Mouse (Mus musculus): ENCODE results near the gene Birc6. TPM values are rescaled to one million over a fixed set of nuclear protein-coding genes. Genes with fewer than 3 reads are reported as not detected.

Birc6 gene
- polyA plus RNA-seq, 1 experiment from 2014 or later: 78.8 TPM

DNA sequence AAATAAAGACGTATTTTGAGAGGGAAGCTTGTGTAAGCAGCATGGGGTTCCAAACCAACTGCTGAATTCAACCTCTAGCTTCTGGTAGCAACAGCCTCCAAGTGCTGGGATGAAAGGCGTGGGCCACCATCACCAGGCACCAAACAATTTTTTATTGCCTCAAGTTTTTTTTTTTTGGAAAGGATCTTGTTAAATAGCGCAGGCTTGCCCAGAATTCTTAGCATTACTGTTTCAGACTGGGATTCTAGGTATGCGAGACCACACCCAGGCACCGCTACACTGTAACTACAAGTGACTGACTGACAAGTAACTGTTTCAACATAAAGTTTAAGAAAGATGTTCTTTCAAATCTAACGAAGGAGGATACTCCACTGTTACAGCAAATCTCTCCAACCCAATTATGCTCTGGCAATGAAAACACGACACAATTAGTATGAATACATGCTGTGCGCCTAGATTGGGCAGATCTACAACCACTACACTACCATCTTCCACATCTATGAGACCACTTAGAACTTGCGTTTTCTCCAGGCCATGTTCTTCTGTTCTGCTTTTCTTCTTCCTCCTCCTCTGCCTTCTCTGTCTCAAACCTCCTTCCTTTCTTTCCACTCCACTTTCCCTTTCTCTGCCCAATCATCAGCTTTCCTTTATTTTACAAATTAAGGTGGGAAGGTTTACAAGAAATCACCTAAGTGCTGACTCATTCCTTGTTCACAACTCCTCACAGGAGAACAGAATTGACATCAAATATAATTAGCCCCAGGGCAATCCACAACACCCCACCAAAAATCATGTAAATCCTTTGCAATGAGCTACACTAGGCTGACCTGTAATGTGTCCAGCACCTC is 1.1 kb upstream of the Birc6 start:
- peak overlapping the region; percentile 98 for H3K27ac ChIP-seq
- H3K27me3 ChIP-seq (ENCODE audit: insufficient read depth, poor library complexity, severe bottlenecking): no peaks in the 10 kb centered on the region
- no peaks in the 10 kb centered on the region for H3K36me3 ChIP-seq
- H3K4me3 ChIP-seq: peak overlapping the region; percentile 97
- 94% methylated on average over 9 of the region's 9 CpGs for WGBS
- H3K9me3 ChIP-seq: no peaks in the 10 kb centered on the region
- peaks cover 23% of the 10 kb centered on the region for H3K4me1 ChIP-seq (replicated peaks)
- no peak for DNase-seq (ENCODE audit: low spot score)

DNA sequence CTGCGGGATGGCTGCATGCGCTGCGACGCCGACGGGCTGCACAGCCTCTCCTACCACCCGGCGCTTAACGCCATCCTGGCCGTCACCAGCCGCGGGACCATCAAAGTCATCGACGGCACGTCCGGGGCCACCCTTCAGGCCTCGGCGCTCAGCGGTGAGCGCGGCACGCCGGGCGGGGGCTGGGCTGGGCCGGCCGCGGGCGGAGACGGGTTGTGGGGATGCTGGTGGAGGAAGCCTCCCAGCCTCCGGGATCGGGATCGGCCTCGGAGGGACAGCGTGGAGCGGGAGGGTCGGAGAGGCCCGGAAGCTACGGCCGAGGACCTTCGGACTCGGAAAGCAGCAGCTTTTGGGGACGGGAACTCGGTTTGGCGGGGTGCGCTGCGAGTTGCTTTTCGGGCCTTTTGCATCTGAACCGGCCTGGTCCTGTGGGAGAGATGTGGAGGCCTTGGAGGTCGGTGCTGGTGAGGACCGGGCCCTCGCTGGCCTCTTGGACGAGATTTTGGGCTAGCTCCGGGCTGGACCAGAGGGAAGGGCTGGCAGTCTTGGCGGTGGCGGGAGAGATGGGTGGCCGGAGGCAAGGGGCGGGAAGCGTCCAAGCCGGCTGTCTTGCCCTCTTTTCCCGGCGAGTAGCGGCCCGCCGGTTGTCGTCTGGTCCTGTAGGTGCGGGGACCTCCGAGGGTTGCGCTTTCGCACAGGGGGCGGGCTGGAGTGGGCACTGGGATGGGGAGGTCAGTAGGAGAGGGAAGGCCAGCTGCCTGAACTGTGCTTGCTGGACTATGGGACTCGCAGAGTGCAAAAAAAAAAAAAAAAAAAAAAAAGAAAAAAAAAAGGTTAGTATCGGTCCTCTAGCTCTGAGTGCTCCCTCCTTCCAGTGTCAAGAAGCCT is 795 bp downstream of the Birc6 start:
- Histone ChIP-seq H3K4me1 (replicated peaks) (peaks cover 23% of the 10 kb centered on the region), H3K27me3 (ENCODE audit: insufficient read depth, poor library complexity, severe bottlenecking) (no peaks in the 10 kb centered on the region), H3K4me3 (peak overlapping the region; percentile 97), H3K9me3 (no peaks in the 10 kb centered on the region), H3K27ac (peak overlapping the region; percentile 98), H3K36me3 (peaks cover 4% of the 10 kb centered on the region; the same call in 1 of the 2 replicates)
- no peak for DNase-seq (ENCODE audit: low spot score)
- WGBS: under 1% methylated on average over 72 of the region's 72 CpGs

DNA sequence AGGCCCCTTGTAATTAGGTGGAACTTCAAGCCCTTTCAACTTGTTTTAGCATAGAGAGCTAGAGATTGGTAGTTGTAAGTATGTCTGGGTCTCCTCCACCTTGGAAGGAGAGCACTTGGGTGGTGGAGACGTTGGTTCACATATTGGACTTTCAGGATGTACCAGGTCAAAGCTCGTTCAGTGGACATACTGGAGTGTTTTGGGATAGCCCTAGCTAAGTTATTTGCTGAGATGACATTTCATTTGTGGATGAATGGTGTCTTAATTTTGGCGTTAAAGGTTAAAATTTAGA is 1.4 kb downstream of the Birc6 start:
- Histone ChIP-seq H3K27me3 (ENCODE audit: insufficient read depth, poor library complexity, severe bottlenecking) (no peaks in the 10 kb centered on the region), H3K36me3 (peaks cover 4% of the 10 kb centered on the region; the same call in 1 of the 2 replicates), H3K9me3 (no peaks in the 10 kb centered on the region), H3K27ac (peak overlapping the region; percentile 98), H3K4me1 (replicated peaks) (peaks cover 23% of the 10 kb centered on the region), H3K4me3 (peak overlapping the region; percentile 97)
- peak; percentile 7 for DNase-seq (ENCODE audit: low spot score)
- 23% methylated on average over 3 of the region's 3 CpGs for WGBS

DNA sequence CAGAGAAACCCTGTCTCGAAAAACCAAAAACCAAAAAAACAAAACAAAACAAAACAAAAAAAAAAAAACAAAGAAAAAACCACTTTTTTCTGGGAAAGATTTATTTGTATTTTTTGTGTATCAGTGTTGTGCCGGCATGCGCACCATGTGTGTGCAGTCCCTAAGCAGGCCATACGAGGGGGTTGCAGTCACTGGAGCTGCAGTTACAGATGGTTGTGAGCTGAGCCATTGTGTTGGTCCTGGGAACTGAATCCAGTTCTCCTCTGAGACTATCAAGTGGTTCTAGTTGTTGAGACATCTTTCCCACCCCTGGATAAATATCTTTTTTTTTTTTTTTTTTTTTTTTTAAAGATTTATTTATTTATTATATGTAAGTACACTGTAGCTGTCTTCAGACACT is 6.9 kb downstream of the Birc6 start:
- Histone ChIP-seq H3K27me3 (ENCODE audit: insufficient read depth, poor library complexity, severe bottlenecking) (no peaks in the 10 kb centered on the region), H3K9me3 (no peaks in the 10 kb centered on the region), H3K4me1 (replicated peaks) (peaks cover 9% of the 10 kb centered on the region), H3K4me3 (no peak overlapping the region), H3K36me3 (peaks cover 11% of the 10 kb centered on the region; the same call in 1 of the 2 replicates), H3K27ac (no peak overlapping the region)
- 97% methylated on average over 4 of the region's 4 CpGs for WGBS
- no peak for DNase-seq (ENCODE audit: low spot score)

DNA sequence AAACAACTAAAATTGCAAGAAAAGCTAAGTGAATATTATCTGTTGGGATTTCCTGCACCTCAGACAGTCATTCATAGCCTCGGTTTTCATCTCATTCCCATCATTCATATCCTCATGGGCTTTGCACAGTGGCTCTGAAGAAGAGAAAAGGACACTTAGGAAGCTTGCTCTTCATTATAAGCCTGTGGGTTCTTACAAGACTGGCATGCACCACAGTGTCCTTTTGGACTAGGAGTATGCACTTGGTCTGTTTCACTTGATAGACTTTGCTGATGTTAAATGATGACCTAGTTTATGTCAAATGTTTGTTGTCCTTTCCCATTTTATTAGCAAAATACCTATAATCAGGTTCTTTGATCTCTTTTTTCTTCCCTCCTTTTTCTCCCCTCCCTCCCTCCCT is 9.4 kb downstream of the Birc6 start:
- 85% methylated on average over 1 of the region's 1 CpGs for WGBS
- H3K9me3 ChIP-seq: no peaks in the 10 kb centered on the region
- no peaks in the 10 kb centered on the region for H3K27me3 ChIP-seq (ENCODE audit: insufficient read depth, poor library complexity, severe bottlenecking)
- H3K27ac ChIP-seq: no peak overlapping the region
- DNase-seq (ENCODE audit: low spot score): no peak
- H3K4me1 ChIP-seq (replicated peaks): no peaks in the 10 kb centered on the region
- peaks cover 17% of the 10 kb centered on the region; the same call in 1 of the 2 replicates for H3K36me3 ChIP-seq
- H3K4me3 ChIP-seq: no peak overlapping the region

DNA sequence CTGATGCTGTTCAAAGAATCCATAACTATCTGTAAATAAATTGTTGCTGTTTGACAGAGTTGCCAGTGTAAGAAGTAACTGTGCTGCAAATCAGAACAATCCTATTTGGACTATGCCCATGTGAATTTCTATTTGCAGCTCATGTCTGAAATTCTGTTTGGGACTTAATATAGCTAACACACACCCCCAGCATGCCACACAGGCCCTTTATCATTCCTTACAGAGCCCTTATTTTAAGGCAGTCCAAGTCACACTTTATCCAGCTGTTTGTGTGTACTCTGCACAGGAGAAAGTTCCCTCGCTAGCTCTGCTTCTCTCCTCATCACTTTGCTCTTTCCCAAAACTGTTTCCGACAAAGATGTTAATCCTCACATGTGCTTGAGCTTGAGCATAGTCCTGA is 15.5 kb downstream of the Birc6 start:
- Histone ChIP-seq H3K27me3 (ENCODE audit: insufficient read depth, poor library complexity, severe bottlenecking) (no peaks in the 10 kb centered on the region), H3K27ac (no peak overlapping the region), H3K36me3 (peaks cover 65% of the 10 kb centered on the region), H3K9me3 (no peaks in the 10 kb centered on the region), H3K4me1 (replicated peaks) (no peaks in the 10 kb centered on the region), H3K4me3 (no peak overlapping the region)
- no peak for DNase-seq (ENCODE audit: low spot score)
- WGBS: 95% methylated on average over 2 of the region's 2 CpGs

DNA sequence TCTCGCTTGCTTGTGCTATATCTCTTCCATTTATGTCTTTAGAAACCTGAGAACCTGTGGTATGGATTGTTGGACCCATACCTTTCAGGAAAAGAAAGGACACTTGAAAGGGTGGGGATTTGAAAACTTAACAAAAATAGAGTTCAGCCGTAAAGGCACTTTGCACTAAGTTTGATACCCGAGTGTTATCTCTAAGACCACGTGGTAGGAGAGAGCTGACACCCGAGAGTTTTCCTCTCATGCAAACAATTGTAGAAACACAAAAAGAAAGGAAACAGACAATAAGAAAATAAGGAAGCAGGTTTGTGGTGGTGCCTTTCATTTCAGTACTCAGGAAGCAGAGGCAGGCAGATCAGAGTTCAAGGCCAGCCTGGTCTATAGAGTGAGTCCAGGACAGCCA is 26.0 kb downstream of the Birc6 start:
- 83% methylated on average over 5 of the region's 5 CpGs for WGBS
- Histone ChIP-seq H3K27ac (no peak overlapping the region), H3K4me3 (no peak overlapping the region), H3K9me3 (no peaks in the 10 kb centered on the region), H3K4me1 (replicated peaks) (no peaks in the 10 kb centered on the region), H3K36me3 (peaks cover 65% of the 10 kb centered on the region), H3K27me3 (ENCODE audit: insufficient read depth, poor library complexity, severe bottlenecking) (no peaks in the 10 kb centered on the region)
- DNase-seq (ENCODE audit: low spot score): no peak

DNA sequence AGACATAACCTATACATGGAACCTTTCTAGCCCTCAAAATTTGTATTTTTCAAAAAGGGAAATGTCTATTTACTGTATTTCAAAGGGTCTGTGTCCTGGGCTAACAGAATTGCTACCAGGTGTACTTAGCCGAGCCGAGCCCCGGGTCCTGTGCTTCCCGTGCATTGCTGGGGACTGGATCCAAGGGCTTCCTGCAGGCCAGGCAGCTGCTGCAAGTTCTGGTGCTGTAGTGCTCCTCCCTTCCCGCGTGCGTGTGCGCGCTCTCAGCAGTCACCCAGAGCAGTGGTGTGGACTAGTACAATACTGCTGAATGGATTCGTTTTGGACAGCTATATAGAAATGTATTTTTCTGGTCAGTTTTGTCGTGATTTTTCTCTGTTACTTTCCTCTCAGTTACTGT is 31.8 kb downstream of the Birc6 start:
- no peaks in the 10 kb centered on the region for H3K4me1 ChIP-seq (replicated peaks)
- no peak overlapping the region for H3K27ac ChIP-seq
- 91% methylated on average over 11 of the region's 11 CpGs for WGBS
- no peak for DNase-seq (ENCODE audit: low spot score)
- H3K27me3 ChIP-seq (ENCODE audit: insufficient read depth, poor library complexity, severe bottlenecking): no peaks in the 10 kb centered on the region
- no peaks in the 10 kb centered on the region for H3K9me3 ChIP-seq
- peaks cover 63% of the 10 kb centered on the region for H3K36me3 ChIP-seq
- no peak overlapping the region for H3K4me3 ChIP-seq

DNA sequence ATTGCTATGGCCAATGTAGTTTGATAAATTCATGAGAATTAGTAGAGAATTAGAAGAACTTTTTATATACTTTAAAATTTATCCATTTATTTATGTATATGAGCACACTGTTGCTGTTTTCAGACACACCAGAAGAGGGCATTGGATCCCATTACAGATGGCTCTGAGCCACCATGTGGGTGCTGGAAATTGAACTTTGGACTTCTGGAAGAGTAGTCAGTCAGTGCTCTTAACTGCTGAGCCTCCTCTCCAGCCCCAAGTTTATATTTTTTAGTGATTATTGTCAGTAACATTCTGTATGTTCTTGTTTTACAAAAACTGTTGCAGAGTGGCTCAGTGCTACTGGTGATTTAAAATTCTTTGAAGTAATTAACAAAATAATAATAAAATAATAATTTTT is 36.1 kb downstream of the Birc6 start:
- Histone ChIP-seq H3K36me3 (peaks cover 81% of the 10 kb centered on the region), H3K27ac (no peak overlapping the region), H3K27me3 (ENCODE audit: insufficient read depth, poor library complexity, severe bottlenecking) (no peaks in the 10 kb centered on the region), H3K4me1 (replicated peaks) (no peaks in the 10 kb centered on the region), H3K4me3 (no peak overlapping the region), H3K9me3 (no peaks in the 10 kb centered on the region)
- no peak for DNase-seq (ENCODE audit: low spot score)

DNA sequence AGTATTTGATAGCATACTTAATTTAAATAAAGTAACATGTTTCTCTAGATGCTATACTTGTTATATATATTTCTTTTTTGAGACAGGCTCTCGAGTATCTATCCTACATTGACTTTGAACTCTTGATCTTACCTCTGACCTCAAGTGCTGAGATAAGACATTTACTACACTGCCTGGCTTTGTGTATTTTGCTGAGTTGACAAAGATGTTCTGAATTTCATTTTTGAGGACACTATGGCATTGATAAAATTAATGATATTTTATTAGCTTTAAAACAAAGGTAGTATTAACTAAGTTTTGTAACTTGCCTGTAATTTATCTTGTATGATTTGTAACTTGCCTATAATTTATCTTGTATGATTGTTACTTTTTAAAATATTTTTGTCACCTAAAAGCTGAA is 41.1 kb downstream of the Birc6 start:
- Histone ChIP-seq H3K36me3 (peaks cover 53% of the 10 kb centered on the region), H3K27ac (no peak overlapping the region), H3K4me3 (no peak overlapping the region), H3K4me1 (replicated peaks) (no peaks in the 10 kb centered on the region), H3K9me3 (no peaks in the 10 kb centered on the region), H3K27me3 (ENCODE audit: insufficient read depth, poor library complexity, severe bottlenecking) (no peaks in the 10 kb centered on the region)
- DNase-seq (ENCODE audit: low spot score): no peak
- WGBS: 88% methylated on average over 1 of the region's 1 CpGs

DNA sequence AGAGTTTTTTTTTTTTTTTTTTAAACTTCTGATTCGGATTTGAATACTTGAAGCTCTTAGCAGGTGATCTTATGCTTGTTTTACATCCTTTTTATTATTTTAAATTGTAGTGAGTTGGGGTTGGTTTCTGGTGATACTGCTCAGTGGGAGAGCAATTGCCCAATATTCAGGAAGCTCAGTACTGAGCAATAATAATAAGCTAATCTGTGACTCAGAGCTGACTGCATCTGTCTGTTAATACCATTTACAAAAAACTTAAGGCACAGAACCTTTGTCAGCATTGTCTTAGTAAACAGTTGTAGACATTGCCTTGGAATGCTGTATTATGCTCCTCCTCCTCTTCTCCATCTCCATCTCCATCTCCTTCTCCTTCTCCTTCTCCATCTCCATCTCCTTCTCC is 42.5 kb downstream of the Birc6 start:
- Histone ChIP-seq H3K36me3 (peaks cover 50% of the 10 kb centered on the region), H3K9me3 (no peaks in the 10 kb centered on the region), H3K27me3 (ENCODE audit: insufficient read depth, poor library complexity, severe bottlenecking) (no peaks in the 10 kb centered on the region), H3K27ac (no peak overlapping the region), H3K4me3 (no peak overlapping the region), H3K4me1 (replicated peaks) (no peaks in the 10 kb centered on the region)
- 81% methylated on average over 1 of the region's 1 CpGs for WGBS
- no peak for DNase-seq (ENCODE audit: low spot score)

DNA sequence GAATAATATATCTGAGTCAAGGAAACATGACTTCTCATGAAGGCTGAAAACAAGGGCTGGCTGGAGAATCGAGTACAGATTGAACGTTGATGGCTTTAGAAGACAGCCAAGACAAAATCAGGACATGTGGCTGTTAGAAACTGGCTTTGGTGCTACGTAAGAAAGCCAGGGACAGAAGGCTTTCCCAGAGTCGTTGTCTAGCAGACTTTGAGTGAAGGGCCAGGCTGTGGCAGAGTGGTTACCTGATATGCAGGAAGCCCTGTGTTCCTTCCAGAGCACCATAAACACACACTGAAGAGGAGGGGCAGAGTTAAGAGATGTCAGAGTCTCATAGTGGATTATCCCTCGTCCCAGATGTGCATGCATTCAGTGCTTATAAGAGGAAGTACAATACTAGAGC is 49.1 kb downstream of the Birc6 start:
- no peaks in the 10 kb centered on the region for H3K9me3 ChIP-seq
- no peak overlapping the region for H3K27ac ChIP-seq
- peaks cover 50% of the 10 kb centered on the region for H3K36me3 ChIP-seq
- H3K4me1 ChIP-seq (replicated peaks): no peaks in the 10 kb centered on the region
- DNase-seq (ENCODE audit: low spot score): no peak
- no peaks in the 10 kb centered on the region for H3K27me3 ChIP-seq (ENCODE audit: insufficient read depth, poor library complexity, severe bottlenecking)
- WGBS: 76% methylated on average over 5 of the region's 5 CpGs
- no peak overlapping the region for H3K4me3 ChIP-seq

DNA sequence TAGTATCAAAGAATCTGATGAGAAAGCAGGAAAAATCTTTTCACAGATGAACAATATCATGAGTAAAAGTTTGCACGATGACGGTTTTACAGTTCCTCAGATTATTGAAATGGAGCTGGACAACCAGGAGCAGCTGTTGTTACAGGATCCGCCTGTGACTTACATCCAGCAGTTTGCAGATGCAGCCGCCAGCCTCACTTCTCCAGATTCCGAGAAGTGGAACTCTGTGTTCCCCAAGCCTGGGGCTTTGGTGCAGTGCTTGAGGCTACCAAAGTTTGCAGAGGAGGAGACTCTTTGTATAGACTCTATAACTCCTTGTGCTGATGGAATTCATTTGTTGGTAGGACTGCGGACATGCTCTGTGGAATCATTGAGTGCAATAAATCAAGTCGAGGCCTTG is 51.5 kb downstream of the Birc6 start:
- H3K4me3 ChIP-seq: no peak overlapping the region
- peaks cover 55% of the 10 kb centered on the region for H3K36me3 ChIP-seq
- no peak for DNase-seq (ENCODE audit: low spot score)
- WGBS: 94% methylated on average over 7 of the region's 7 CpGs
- H3K4me1 ChIP-seq (replicated peaks): no peaks in the 10 kb centered on the region
- no peak overlapping the region for H3K27ac ChIP-seq
- no peaks in the 10 kb centered on the region for H3K27me3 ChIP-seq (ENCODE audit: insufficient read depth, poor library complexity, severe bottlenecking)
- H3K9me3 ChIP-seq: no peaks in the 10 kb centered on the region

All from hindbrain, embryonic 10.5 days (tissue).